Mouse (Mus musculus): ENCODE measurements around the gene Numa1.
"Not testable (repeated sequence)": the region's sequence is repeated elsewhere in the genome, so short reads cannot be mapped to it uniquely, and the experiment has no call there.

Numa1 gene

GRCm38 (mm10) chr7:101994241-101994640 is 60.3 kb downstream of the Numa1 start:
- no peak for DNase-seq

GRCm38 (mm10) chr7:101998194-101998927 is 64.5 kb downstream of the Numa1 start:
- peak; percentile 50 to 57 for DNase-seq

DNA sequence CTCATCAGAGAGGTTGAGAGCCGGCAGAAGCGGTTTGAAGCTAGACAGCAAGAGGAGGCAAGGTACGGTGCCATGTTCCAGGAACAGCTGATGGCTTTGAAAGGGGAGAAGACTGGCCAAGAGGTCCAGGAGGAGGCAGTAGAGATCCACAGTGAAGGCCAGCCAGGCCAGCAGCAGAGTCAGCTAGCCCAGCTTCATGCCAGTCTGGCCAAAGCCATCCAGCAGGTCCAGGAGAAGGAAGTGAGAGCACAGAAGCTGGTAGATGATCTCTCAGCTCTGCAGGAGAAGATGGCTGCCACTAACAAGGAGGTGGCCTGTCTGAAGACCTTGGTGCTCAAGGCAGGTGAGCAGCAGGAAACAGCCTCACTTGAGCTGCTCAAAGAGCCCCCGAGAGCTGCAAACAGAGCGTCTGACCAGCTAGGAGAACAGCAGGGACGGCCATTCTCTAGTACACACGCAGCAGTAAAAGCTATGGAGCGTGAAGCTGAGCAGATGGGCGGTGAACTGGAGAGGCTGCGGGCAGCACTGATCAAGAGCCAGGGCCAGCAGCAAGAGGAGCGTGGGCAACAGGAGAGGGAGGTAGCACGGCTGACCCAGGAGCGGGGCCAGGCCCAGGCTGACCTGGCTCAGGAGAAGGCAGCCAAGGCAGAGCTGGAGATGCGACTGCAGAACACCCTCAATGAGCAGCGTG is 65.7 kb downstream of the Numa1 start:
- no peak for DNase-seq

DNA sequence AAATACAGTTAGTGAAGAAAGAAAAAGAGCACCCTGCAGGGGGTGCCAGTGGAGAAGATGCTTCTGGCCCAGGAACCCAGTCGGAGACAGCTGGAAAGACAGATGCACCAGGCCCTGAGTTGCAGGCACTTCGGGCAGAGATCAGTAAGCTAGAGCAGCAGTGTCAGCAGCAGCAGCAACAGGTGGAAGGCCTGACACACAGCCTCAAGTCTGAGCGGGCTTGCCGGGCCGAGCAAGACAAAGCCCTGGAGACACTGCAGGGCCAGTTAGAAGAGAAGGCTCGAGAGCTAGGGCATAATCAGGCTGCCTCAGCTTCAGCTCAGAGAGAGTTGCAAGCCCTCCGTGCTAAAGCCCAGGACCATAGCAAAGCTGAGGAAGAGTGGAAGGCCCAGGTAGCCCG is 66.4 kb downstream of the Numa1 start:
- DNase-seq, result no peak

DNA sequence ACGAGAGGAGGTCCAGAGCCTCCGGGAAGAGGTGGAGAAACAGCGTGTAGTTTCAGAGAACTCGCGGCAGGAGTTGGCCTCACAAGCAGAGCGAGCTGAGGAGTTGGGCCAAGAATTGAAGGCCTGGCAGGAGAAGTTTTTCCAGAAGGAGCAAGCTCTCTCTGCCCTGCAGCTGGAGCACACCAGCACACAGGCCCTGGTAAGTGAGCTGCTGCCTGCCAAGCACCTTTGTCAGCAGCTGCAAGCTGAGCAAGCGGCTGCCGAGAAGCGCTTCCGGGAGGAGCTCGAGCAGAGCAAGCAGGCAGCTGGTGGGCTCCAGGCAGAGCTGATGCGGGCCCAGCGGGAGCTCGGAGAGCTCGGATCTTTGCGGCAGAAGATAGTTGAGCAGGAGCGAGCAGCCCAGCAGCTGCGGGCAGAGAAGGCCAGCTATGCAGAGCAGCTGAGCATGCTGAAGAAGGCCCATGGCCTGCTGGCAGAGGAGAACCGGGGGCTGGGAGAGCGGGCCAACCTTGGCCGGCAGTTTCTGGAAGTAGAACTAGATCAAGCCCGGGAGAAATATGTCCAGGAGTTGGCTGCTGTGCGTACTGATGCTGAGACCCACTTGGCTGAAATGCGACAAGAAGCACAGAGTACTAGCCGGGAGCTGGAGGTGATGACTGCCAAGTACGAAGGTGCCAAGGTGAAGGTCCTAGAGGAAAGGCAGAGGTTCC is 67.2 kb downstream of the Numa1 start:
- DNase-seq, result no peak

DNA sequence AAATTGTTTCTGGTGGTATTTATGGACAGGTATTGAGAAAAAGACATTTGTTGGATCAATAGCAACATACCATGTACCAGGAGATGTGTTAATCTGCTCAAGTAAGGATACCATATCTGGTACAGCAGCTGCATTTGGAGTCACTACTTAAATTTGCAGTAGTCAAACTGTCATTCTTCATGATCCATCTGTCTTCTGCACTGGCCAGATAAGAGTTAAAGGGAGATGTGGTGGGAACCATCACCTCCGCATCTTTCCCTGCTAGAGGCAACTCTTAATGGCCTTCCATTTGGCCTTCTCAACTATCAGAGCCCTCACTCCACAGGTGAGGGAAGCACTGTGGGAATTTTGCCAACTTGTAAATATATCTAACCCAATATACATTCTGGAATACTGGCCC is 72.6 kb downstream of the Numa1 start:
- no peak for DNase-seq

DNA sequence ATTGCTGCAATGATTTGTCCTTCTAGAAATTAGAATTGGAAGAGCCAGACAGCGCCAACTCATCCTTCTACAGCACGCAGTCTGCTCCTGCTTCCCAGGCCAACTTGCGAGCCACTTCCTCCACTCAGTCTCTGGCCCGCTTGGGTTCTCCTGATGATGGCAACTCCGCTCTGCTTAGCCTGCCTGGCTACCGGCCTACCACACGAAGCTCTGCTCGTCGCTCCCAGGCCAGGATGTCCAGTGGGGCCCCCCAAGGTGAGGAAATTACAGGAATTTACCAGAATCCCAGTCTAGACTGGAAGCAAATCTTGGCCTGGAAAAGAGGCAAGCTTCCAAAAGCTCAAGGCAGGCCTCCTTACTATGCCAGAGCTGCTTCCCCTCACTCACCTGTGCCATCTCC is 77.9 kb downstream of the Numa1 start:
- no peak for DNase-seq

- no peak for DNase-seq
Observed at GRCm38 (mm10) chr7:102013416-102013815, 79.5 kb downstream of the Numa1 start.

GRCm38 (mm10) chr7:102014995-102015394 is 81.1 kb downstream of the Numa1 start:
- DNase-seq, result no peak

DNA sequence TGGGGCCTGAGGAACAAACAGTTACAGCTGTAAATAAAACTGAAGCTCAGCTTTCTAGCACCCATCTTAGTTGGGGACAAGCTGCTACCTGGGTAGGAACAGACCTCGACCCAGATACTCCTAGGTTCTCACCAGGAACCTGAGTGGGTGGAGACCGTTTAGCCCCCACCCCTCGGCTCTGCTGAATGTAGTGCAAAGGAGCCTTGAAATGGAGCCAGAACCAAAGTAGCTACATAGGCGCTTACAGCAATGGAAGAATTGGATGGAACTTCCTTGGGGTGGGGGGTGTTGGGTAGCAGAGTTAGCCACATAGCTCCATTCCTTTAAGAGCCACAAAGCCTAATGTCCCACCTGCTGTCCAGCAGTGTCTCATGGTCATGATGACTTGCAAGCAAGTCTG is 83.0 kb downstream of the Numa1 start:
- DNase-seq, result no peak

GRCm38 (mm10) chr7:102017452-102017851 is 83.5 kb downstream of the Numa1 start:
- DNase-seq, result no peak

DNA sequence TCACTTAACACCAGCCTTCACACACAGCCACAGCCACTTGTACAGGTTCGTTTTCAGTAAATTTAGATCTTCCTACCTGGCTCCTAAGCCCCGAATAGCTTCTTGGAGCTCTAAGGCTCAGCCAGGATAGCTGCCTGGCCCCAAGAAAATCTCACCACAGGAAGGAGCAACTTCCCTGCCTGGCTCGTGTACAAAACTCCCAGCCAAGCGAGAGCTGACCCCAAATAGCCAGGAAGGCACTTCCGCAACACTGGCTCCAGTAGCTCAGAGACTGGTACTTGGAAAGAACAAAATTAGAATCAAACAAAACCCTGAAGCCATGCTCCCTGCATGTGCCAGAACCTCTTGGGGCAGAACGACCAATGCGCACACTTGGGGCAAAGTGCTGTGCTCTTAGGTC is 84.1 kb downstream of the Numa1 start:
- DNase-seq, result no peak

DNA sequence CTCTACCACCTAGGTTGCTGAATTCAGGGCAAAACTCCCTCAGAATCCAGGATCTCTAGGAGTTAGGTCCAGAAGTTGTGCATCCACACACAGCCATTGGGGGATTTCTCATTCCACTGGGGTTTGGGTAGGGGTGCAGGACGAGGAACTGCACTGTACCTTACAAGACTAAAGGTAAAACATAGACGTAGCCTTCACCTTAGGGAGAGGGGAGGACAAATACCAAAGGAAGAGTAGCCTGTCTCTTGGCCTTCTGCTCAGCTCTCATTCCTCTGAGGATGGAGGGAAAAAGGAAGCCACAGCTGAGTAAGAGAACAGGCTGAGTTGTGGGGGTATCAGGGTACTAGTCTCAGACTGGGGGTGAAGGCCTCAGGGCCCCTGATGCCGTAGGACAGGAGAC is 84.7 kb downstream of the Numa1 start, which contains the start of gene Il18bp:
Gene Il18bp (minus strand): TSS at position 101 of the 400 bp plus-strand sequence.
- DNase-seq, result no peak

DNA sequence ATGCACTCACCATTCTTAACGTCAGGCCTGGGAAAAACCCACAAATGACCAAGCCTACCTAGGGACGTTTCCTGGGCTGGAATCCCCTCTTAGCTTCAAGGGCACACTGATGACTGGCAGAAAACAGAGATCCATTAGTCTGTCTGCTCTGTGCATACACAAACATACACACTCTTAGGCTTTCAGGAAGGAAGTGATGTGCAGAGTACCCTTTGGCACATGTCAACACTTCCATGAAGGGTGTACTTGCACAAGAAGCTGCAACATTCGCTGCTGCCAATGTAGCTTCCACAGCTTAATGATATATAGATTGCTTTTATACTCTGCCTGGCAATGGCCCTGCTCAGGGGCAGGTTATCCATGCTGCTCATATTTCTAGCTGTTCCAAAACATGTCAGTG is 85.5 kb downstream of the Numa1 start:
- no peak for DNase-seq

- not testable (repeated sequence) for DNase-seq
Observed at GRCm38 (mm10) chr7:102020934-102021333, 87.0 kb downstream of the Numa1 start.

DNA sequence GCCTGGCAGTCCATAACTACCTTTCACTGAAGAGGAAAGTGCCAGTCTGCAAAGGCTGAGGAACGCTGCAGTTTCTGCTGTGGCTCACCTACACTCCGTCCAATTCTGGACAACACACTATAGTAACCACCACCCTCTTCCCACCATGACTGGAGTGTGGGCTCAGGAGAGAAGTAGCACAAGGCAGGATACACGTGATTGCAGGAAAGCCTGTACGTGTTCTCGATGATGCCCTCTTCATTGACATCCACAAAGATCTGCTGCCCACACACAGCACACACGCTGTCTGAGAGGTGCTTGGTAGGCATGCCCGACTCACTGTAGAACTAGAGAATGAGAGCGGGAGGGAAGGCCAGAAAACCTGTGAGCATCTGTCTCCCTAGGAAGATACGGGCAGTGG is 89.9 kb downstream of the Numa1 start:
- DNase-seq, result no peak

DNA sequence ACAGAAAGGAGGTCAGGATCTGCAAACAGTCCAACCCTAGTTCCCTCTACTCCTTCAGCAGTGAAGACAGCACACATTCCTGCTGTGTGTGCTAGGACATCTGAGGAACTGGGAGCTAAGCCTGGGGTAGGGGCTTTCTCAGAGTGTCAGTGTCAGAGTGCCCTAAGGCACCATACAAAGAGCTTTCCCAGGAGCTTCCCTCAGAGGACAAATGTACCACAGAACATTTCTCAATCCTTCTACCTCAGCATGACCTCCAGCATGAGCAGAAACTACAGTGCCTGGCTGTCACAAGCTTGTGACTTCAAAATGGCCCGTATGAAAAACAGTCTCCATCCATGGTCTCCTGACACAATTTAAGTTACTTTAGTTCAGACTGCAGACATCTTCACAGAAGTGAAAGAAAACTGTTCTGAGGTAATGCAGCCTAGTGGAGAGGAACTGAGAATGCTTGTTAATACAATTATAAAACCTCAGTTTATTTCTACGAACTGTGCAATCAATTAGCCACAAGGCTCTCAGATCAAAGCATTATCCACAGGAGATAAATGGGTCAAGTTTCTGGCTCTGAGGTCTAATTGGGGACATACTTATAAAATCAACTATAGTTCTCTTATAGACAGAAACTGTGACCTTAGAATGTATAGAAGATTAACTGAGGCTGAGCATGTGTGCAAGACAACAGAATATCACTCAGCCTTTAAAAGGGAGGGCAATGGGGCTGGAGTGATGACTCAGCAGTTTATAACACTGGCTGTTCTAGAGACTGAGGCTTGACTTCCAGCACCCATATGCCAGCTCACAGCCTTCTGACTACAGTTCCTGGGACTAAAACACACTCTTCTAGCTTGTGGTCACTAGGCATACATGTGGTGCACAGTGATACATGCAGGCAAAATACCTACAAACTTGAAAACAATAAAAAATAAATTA is 91.5 kb downstream of the Numa1 start:
- no peak for DNase-seq

- no peak for DNase-seq
Observed at GRCm38 (mm10) chr7:102034904-102035303, 101.0 kb downstream of the Numa1 start.

DNA sequence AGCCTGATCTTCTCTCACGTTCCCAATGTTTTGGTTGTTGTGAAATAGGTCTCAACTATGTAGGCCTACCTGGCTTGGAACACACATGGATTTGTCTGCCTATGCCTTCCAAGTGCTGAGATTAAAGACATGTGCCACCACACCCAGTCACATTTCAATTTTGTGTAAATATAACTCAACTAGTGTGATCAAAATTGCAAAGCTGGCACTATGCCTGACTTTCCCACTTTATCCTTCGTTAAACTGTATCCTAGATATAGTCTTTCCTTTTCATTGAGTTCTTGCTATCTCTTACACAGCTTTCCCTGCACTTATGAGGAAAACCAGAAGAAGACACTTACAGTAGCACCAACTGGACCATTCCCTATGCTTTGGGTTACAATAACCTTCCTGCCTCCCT is 101.6 kb downstream of the Numa1 start:
- DNase-seq, result no peak

GRCm38 (mm10) chr7:102037318-102037717 is 103.4 kb downstream of the Numa1 start:
- no peak for DNase-seq

DNA sequence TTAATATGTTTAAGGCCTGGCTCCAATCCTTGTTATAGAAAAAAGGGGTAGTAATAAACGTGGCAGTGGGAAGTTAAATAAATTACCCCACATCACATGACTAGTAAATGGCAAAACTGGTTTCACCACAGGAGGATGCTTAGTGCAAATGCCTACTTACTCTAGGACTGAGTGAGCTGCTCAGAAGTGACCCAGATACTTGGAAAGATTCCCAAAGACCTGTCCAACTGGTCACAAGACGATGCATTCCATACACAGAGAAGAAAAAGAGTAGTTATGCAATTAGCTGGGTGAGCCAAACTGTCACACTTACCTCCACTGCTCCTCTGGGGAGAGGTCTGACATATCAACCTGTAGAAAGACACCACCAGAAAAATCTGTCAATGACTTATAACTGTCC is 108.4 kb downstream of the Numa1 start:
- DNase-seq, result no peak

DNA sequence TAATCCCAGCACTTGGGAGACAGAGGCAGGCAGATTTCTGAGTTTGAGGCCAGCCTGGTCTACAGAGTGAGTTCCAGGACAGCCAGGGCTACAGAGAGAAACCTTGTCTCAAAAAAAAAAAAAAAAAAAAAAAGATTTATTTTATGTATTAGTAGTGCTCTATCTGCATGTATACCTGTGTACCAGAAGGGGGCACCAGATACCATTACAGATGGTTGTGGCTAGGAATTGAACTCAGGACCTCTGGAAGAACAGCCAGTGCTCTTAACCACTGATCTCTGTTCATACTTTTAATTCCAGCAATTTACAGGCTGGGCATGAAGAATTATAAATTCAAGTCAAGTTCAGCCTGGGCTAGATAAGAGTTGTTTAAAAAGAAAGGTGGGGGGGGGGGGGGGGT is 114.6 kb downstream of the Numa1 start:
- DNase-seq, result not testable (repeated sequence)

- DNase-seq, result no peak
Observed at GRCm38 (mm10) chr7:102061353-102061752, 127.4 kb downstream of the Numa1 start.
